Mouse (Mus musculus): ENCODE measurements at regions not wholly inside any gene's neighbourhood (a gene's known extent, or its start where the extent isn't known, plus 50 kb on each side); places are given as distances from the start of the nearest gene placed in this dataset.

- TF ChIP-seq CTCF (IDR thresholded peaks at IDR 0.05; ENCODE audit: control insufficient read depth, insufficient read depth, low read length) = no peak
- TF ChIP-seq POLR2A (IDR thresholded peaks at IDR 0.05; ENCODE audit: borderline replicate concordance, control insufficient read depth, low read depth, low read length) = no peak
- Histone ChIP-seq H3K4me3 (replicated peaks; ENCODE audit: control insufficient read depth, low read depth, low read length) (no peak overlapping the region), H3K4me1 (ENCODE audit: control insufficient read depth, insufficient read depth, low read length) (no peaks in the 10 kb centered on the region), H3K27ac (ENCODE audit: control insufficient read depth, insufficient read depth, low read depth, low read length, poor library complexity) (no peak overlapping the region)
- WGBS = 9% methylated on average over 2 of the region's 2 CpGs
Measured at GRCm38 (mm10) chr4:98282275-98282674, 100.8 kb downstream of the Tm2d1 start.

GRCm38 (mm10) chr4:98258336-98258735, 124.8 kb downstream of the Tm2d1 start:
- TF ChIP-seq CTCF (IDR thresholded peaks at IDR 0.05; ENCODE audit: control insufficient read depth, insufficient read depth, low read length) (no peak), POLR2A (IDR thresholded peaks at IDR 0.05; ENCODE audit: borderline replicate concordance, control insufficient read depth, low read depth, low read length) (no peak)
- 80% methylated on average over 7 of the region's 7 CpGs for WGBS
- Histone ChIP-seq H3K27ac (ENCODE audit: control insufficient read depth, insufficient read depth, low read depth, low read length, poor library complexity) (no peak overlapping the region), H3K4me3 (replicated peaks; ENCODE audit: control insufficient read depth, low read depth, low read length) (no peak overlapping the region), H3K4me1 (ENCODE audit: control insufficient read depth, insufficient read depth, low read length) (no peaks in the 10 kb centered on the region)

GRCm38 (mm10) chr4:98257711-98258110, 125.4 kb downstream of the Tm2d1 start:
- Histone ChIP-seq H3K4me1 (ENCODE audit: control insufficient read depth, insufficient read depth, low read length) (no peaks in the 10 kb centered on the region), H3K27ac (ENCODE audit: control insufficient read depth, insufficient read depth, low read depth, low read length, poor library complexity) (no peak overlapping the region), H3K4me3 (replicated peaks; ENCODE audit: control insufficient read depth, low read depth, low read length) (no peak overlapping the region)
- 89% methylated on average over 9 of the region's 9 CpGs for WGBS
- TF ChIP-seq CTCF (IDR thresholded peaks at IDR 0.05; ENCODE audit: control insufficient read depth, insufficient read depth, low read length) (no peak), POLR2A (IDR thresholded peaks at IDR 0.05; ENCODE audit: borderline replicate concordance, control insufficient read depth, low read depth, low read length) (no peak)

GRCm38 (mm10) chr4:98254856-98255853, 128.0 kb downstream of the Tm2d1 start:
- Histone ChIP-seq H3K4me1 (ENCODE audit: control insufficient read depth, insufficient read depth, low read length) (no peaks in the 10 kb centered on the region), H3K4me3 (replicated peaks; ENCODE audit: control insufficient read depth, low read depth, low read length) (no peak overlapping the region), H3K27ac (ENCODE audit: control insufficient read depth, insufficient read depth, low read depth, low read length, poor library complexity) (no peak overlapping the region)
- WGBS = 67% methylated on average over 18 of the region's 18 CpGs
- TF ChIP-seq CTCF (IDR thresholded peaks at IDR 0.05; ENCODE audit: control insufficient read depth, insufficient read depth, low read length) (peak; percentile 56), POLR2A (IDR thresholded peaks at IDR 0.05; ENCODE audit: borderline replicate concordance, control insufficient read depth, low read depth, low read length) (no peak)

GRCm38 (mm10) chr4:98243941-98244929, 138.9 kb downstream of the Tm2d1 start:
- WGBS = 15% methylated on average over 15 of the region's 16 CpGs

GRCm38 (mm10) chr4:98243502-98243901, 139.6 kb downstream of the Tm2d1 start:
- no peak for TF ChIP-seq POLR2A (IDR thresholded peaks at IDR 0.05; ENCODE audit: borderline replicate concordance, control insufficient read depth, low read depth, low read length)
- TF ChIP-seq CTCF (IDR thresholded peaks at IDR 0.05; ENCODE audit: control insufficient read depth, insufficient read depth, low read length) = peak; percentile 59
- no peak overlapping the region for H3K27ac ChIP-seq (ENCODE audit: control insufficient read depth, insufficient read depth, low read depth, low read length, poor library complexity)
- no peaks in the 10 kb centered on the region for H3K4me1 ChIP-seq (ENCODE audit: control insufficient read depth, insufficient read depth, low read length)
- WGBS = 6% methylated on average over 6 of the region's 6 CpGs
- H3K4me3 ChIP-seq (replicated peaks; ENCODE audit: control insufficient read depth, low read depth, low read length) = no peak overlapping the region

More at GRCm38 (mm10) chr4:98243941-98244929, 138.9 kb downstream of the Tm2d1 start:
- TF ChIP-seq CTCF (IDR thresholded peaks at IDR 0.05; ENCODE audit: control insufficient read depth, insufficient read depth, low read length) (no peak), POLR2A (IDR thresholded peaks at IDR 0.05; ENCODE audit: borderline replicate concordance, control insufficient read depth, low read depth, low read length) (no peak)
- Histone ChIP-seq H3K27ac (ENCODE audit: control insufficient read depth, insufficient read depth, low read depth, low read length, poor library complexity) (no peak overlapping the region), H3K4me1 (ENCODE audit: control insufficient read depth, insufficient read depth, low read length) (no peaks in the 10 kb centered on the region), H3K4me3 (replicated peaks; ENCODE audit: control insufficient read depth, low read depth, low read length) (no peak overlapping the region)

- H3K27ac ChIP-seq (ENCODE audit: control insufficient read depth, insufficient read depth, low read depth, low read length, poor library complexity) = no peak overlapping the region
- peaks cover 3% of the 10 kb centered on the region for H3K4me1 ChIP-seq (ENCODE audit: control insufficient read depth, insufficient read depth, low read length)
- 74% methylated on average over 2 of the region's 2 CpGs for WGBS
- TF ChIP-seq CTCF (IDR thresholded peaks at IDR 0.05; ENCODE audit: control insufficient read depth, insufficient read depth, low read length) (no peak), POLR2A (IDR thresholded peaks at IDR 0.05; ENCODE audit: borderline replicate concordance, control insufficient read depth, low read depth, low read length) (no peak)
- H3K4me3 ChIP-seq (replicated peaks; ENCODE audit: control insufficient read depth, low read depth, low read length) = no peak overlapping the region
Measured at GRCm38 (mm10) chr4:98241921-98242320, 141.2 kb downstream of the Tm2d1 start.

- TF ChIP-seq CTCF (IDR thresholded peaks at IDR 0.05; ENCODE audit: control insufficient read depth, insufficient read depth, low read length) = no peak
- no peak for TF ChIP-seq POLR2A (IDR thresholded peaks at IDR 0.05; ENCODE audit: borderline replicate concordance, control insufficient read depth, low read depth, low read length)
- Histone ChIP-seq H3K27ac (ENCODE audit: control insufficient read depth, insufficient read depth, low read depth, low read length, poor library complexity) (no peak overlapping the region), H3K4me1 (ENCODE audit: control insufficient read depth, insufficient read depth, low read length) (peaks cover 3% of the 10 kb centered on the region), H3K4me3 (replicated peaks; ENCODE audit: control insufficient read depth, low read depth, low read length) (no peak overlapping the region)
Measured at GRCm38 (mm10) chr4:98240289-98240688, 142.8 kb downstream of the Tm2d1 start.
